Mouse (Mus musculus) myocyte (in vitro differentiated cells): ENCODE results near the gene Gdf3. TPM values are rescaled to one million over a fixed set of nuclear protein-coding genes. Genes with fewer than 3 reads are reported as not detected.

ENCODE experiments used
- H3K27me3 ChIP-seq: one replicate; pipeline ENCODE4 v1.6.1; 2011; ENCODE audit not compliant: control insufficient read depth, insufficient read depth, insufficient read length
- H3K36me3 ChIP-seq: one replicate; pipeline ENCODE4 v1.6.1; 2011; ENCODE audit not compliant: control insufficient read depth, insufficient read depth
- H3K4me2 ChIP-seq: one replicate; pipeline ENCODE4 v1.6.1; 2011; ENCODE audit warnings: low read depth, control low read depth
- H3K4me3 ChIP-seq: one replicate; pipeline ENCODE4 v1.5.1; 2011; ENCODE audit warnings: mild to moderate bottlenecking, control low read depth, moderate library complexity
- H3K79me2 ChIP-seq: one replicate; pipeline ENCODE4 v1.6.1; 2011; ENCODE audit not compliant: control insufficient read depth, insufficient read depth
- H3ac ChIP-seq: one replicate; pipeline ENCODE4 v1.6.1; 2011; ENCODE audit not compliant: control insufficient read depth, insufficient read length
- CEBPB ChIP-seq: IDR thresholded peaks from 2 replicates; pipeline ENCODE4 v1.6.1; 2011; ENCODE audit warnings: mild to moderate bottlenecking, moderate library complexity; ENCODE audit not compliant: poor library complexity, insufficient read depth, severe bottlenecking
- E2F4 ChIP-seq: IDR thresholded peaks from one replicate; pipeline ENCODE4 v1.6.1; 2011; ENCODE audit warnings: mild to moderate bottlenecking, control low read depth, moderate library complexity; ENCODE audit not compliant: insufficient read depth
- MAX ChIP-seq: IDR thresholded peaks from one replicate; pipeline ENCODE4 v1.6.1; 2011; ENCODE audit warnings: low read depth, mild to moderate bottlenecking, control low read depth
- MYOD1 ChIP-seq, 3 experiments: IDR thresholded peaks; one replicate each; pipeline ENCODE4 v1.6.1; 2011; ENCODE audit warnings: control low read depth in 2 of 3, low read depth in 2 of 3, mild to moderate bottlenecking in 2 of 3, moderate library complexity in 1 of 3; ENCODE audit not compliant: insufficient read length in 2 of 3, control insufficient read depth in 1 of 3
- MYOG ChIP-seq, 3 experiments: IDR thresholded peaks; one replicate each; pipeline ENCODE4 v1.6.1; 2011; ENCODE audit warnings: control low read depth in 2 of 3, low read depth in 2 of 3, mild to moderate bottlenecking in 2 of 3; ENCODE audit not compliant: insufficient read length in 2 of 3, control insufficient read depth in 1 of 3, insufficient read depth in 1 of 3
- POLR2A ChIP-seq: IDR thresholded peaks from one replicate; pipeline ENCODE4 v1.6.1; 2011; ENCODE audit warnings: low read depth, mild to moderate bottlenecking, control low read depth, moderate library complexity; ENCODE audit not compliant: insufficient read length
- POLR2AphosphoS2 ChIP-seq: IDR thresholded peaks from one replicate; pipeline ENCODE4 v1.6.1; 2011; ENCODE audit warnings: low read depth, control low read depth; ENCODE audit not compliant: insufficient read length
- REST ChIP-seq: IDR thresholded peaks from one replicate; pipeline ENCODE4 v1.6.1; 2011; ENCODE audit warnings: mild to moderate bottlenecking, control low read depth, moderate library complexity; ENCODE audit not compliant: insufficient read depth, insufficient read length
- SRF ChIP-seq: IDR thresholded peaks from one replicate; pipeline ENCODE4 v1.6.1; 2011; ENCODE audit warnings: low read depth; ENCODE audit not compliant: control insufficient read depth, insufficient read length
- TCF12 ChIP-seq: IDR thresholded peaks from one replicate; pipeline ENCODE4 v1.6.1; 2011; ENCODE audit warnings: mild to moderate bottlenecking, control low read depth; ENCODE audit not compliant: poor library complexity, insufficient read depth, severe bottlenecking
- TCF3 ChIP-seq: IDR thresholded peaks from one replicate; pipeline ENCODE4 v1.6.1; 2011; ENCODE audit warnings: low read depth, control low read depth; ENCODE audit not compliant: insufficient read length
- USF1 ChIP-seq: IDR thresholded peaks from one replicate; pipeline ENCODE4 v1.6.1; 2011; ENCODE audit warnings: low read depth, mild to moderate bottlenecking, control low read depth, moderate library complexity
- polyA plus RNA-seq: library from polyadenylated mRNA; unstranded; fragments of >200 nt; fragmentation: generic; extraction: Trizol; gene quantifications from one replicate; pipeline ENCODE4 v1.2.1, GENCODE M21; 2012; ENCODE audit warnings: missing spikeins

Gdf3 gene
- polyA plus RNA-seq, 1 experiment, result not detected

GRCm38 (mm10) chr6:122608434-122609376 lies 1.2 kb downstream of the Gdf3 start:
- no peaks in the 10 kb centered on the region for H3K27me3 ChIP-seq
- H3K36me3 ChIP-seq, result no peaks in the 10 kb centered on the region
- H3K79me2 ChIP-seq, result no peaks in the 10 kb centered on the region
- H3K4me2 ChIP-seq, result no peak overlapping the region
- no peak overlapping the region for H3K4me3 ChIP-seq
- no peak for TF ChIP-seq MAX
- TF ChIP-seq USF1, result no peak
- TF ChIP-seq TCF3, result no peak
- no peak for TF ChIP-seq TCF12
- TF ChIP-seq POLR2A, result no peak
- TF ChIP-seq E2F4, result no peak
- no peak for TF ChIP-seq CEBPB
- TF ChIP-seq SRF, result no peak
- no peak for TF ChIP-seq MYOD1 (IDR thresholded peaks at IDR 0.05; ENCODE audit: control insufficient read depth in 1 of 3, insufficient read length in 2 of 3, low read depth in 2 of 3)
- no peak for TF ChIP-seq REST
- no peak for TF ChIP-seq MYOG (IDR thresholded peaks at IDR 0.05; ENCODE audit: control insufficient read depth in 1 of 3, insufficient read depth in 1 of 3, insufficient read length in 2 of 3, low read depth in 2 of 3)
- TF ChIP-seq POLR2AphosphoS2, result no peak
- no peak overlapping the region for H3ac ChIP-seq

GRCm38 (mm10) chr6:122607700-122608099 lies 2.2 kb downstream of the Gdf3 start:
- H3ac ChIP-seq, result no peak overlapping the region
- H3K36me3 ChIP-seq, result no peaks in the 10 kb centered on the region
- H3K27me3 ChIP-seq, result no peaks in the 10 kb centered on the region
- TF ChIP-seq TCF12 (no peak), TCF3 (no peak), REST (no peak), MYOG (IDR thresholded peaks at IDR 0.05; ENCODE audit: control insufficient read depth in 1 of 3, insufficient read depth in 1 of 3, insufficient read length in 2 of 3, low read depth in 2 of 3) (no peak), E2F4 (no peak), MAX (no peak), MYOD1 (IDR thresholded peaks at IDR 0.05; ENCODE audit: control insufficient read depth in 1 of 3, insufficient read length in 2 of 3, low read depth in 2 of 3) (no peak), USF1 (no peak), POLR2A (no peak), POLR2AphosphoS2 (no peak), CEBPB (no peak), SRF (no peak)
- no peak overlapping the region for H3K4me2 ChIP-seq
- no peak overlapping the region for H3K4me3 ChIP-seq
- H3K79me2 ChIP-seq, result no peaks in the 10 kb centered on the region

GRCm38 (mm10) chr6:122606661-122607060 lies 3.2 kb downstream of the Gdf3 start:
- no peaks in the 10 kb centered on the region for H3K27me3 ChIP-seq
- no peaks in the 10 kb centered on the region for H3K36me3 ChIP-seq
- H3K79me2 ChIP-seq, result no peaks in the 10 kb centered on the region
- no peak overlapping the region for H3ac ChIP-seq
- H3K4me2 ChIP-seq, result no peak overlapping the region
- TF ChIP-seq POLR2AphosphoS2 (no peak), MAX (no peak), TCF3 (no peak), E2F4 (no peak), MYOG (IDR thresholded peaks at IDR 0.05; ENCODE audit: control insufficient read depth in 1 of 3, insufficient read depth in 1 of 3, insufficient read length in 2 of 3, low read depth in 2 of 3) (no peak), TCF12 (no peak), POLR2A (no peak), CEBPB (no peak), USF1 (no peak), SRF (no peak), REST (no peak), MYOD1 (IDR thresholded peaks at IDR 0.05; ENCODE audit: control insufficient read depth in 1 of 3, insufficient read length in 2 of 3, low read depth in 2 of 3) (no peak)
- H3K4me3 ChIP-seq, result no peak overlapping the region

GRCm38 (mm10) chr6:122605483-122605882 lies 4.4 kb downstream of the Gdf3 start:
- TF ChIP-seq POLR2A, result no peak
- TF ChIP-seq TCF12, result no peak
- no peak for TF ChIP-seq REST
- TF ChIP-seq USF1, result no peak
- no peak for TF ChIP-seq CEBPB
- TF ChIP-seq MAX, result no peak
- no peak for TF ChIP-seq POLR2AphosphoS2
- TF ChIP-seq SRF, result no peak
- no peak for TF ChIP-seq E2F4
- TF ChIP-seq MYOG (IDR thresholded peaks at IDR 0.05; ENCODE audit: control insufficient read depth in 1 of 3, insufficient read depth in 1 of 3, insufficient read length in 2 of 3, low read depth in 2 of 3), result no peak
- no peak for TF ChIP-seq TCF3
- TF ChIP-seq MYOD1 (IDR thresholded peaks at IDR 0.05; ENCODE audit: control insufficient read depth in 1 of 3, insufficient read length in 2 of 3, low read depth in 2 of 3), result no peak
- no peaks in the 10 kb centered on the region for H3K27me3 ChIP-seq
- H3K4me3 ChIP-seq, result no peak overlapping the region
- no peaks in the 10 kb centered on the region for H3K36me3 ChIP-seq
- H3K4me2 ChIP-seq, result no peak overlapping the region
- H3ac ChIP-seq, result no peak overlapping the region
- H3K79me2 ChIP-seq, result no peaks in the 10 kb centered on the region
